Mouse (Mus musculus): Measurements from ENCODE around the gene Gpi1.

DNA sequence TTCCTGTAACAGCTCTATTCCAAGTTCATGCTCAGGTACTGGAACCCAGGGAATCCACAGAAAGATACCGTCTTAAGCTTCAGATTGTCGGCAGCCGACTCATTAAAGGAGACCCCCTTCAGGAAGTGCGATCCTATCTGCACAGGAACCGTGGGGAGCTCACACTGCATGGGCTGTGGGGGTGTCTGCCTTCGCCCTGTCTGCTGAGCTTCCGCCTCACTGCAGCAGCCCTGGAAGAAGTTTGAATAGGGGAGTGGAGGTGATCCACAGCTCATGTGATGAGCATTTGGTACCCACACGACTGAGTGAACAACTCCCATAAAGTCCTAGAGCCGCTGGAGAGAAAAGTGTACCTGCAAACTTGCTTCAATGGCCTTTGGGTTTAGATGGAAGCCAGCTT is 27.1 kb upstream of the Gpi1 start:
- TF ChIP-seq POLR2A (IDR thresholded peaks at IDR 0.05; ENCODE audit: insufficient read depth, low read length): no peak
- TF ChIP-seq CTCF (IDR thresholded peaks at IDR 0.05; ENCODE audit: low read depth, low read length): no peak

All from ES-Bruce4 (cell line).